Mouse (Mus musculus): ENCODE measurements around the gene Bmpr1a.
"Not testable (repeated sequence)": the region's sequence is repeated elsewhere in the genome, so short reads cannot be mapped to it uniquely, and the experiment has no call there.

The Bmpr1a gene

GRCm38 (mm10) chr14:34382921-34383704 lies 120.0 kb downstream of the Bmpr1a start:
- DNase-seq (ENCODE audit: low spot score): no peak

- DNase-seq (ENCODE audit: low spot score): peak; percentile 94
Observed at GRCm38 (mm10) chr14:34378560-34379331, 124.4 kb downstream of the Bmpr1a start.

- DNase-seq (ENCODE audit: low spot score): no peak
Observed at GRCm38 (mm10) chr14:34377121-34377520, 126.0 kb downstream of the Bmpr1a start.

GRCm38 (mm10) chr14:34375941-34376340 lies 127.2 kb downstream of the Bmpr1a start:
- DNase-seq (ENCODE audit: low spot score): peak; percentile 66

- DNase-seq (ENCODE audit: low spot score): no peak
Observed at GRCm38 (mm10) chr14:34375415-34375904, 127.7 kb downstream of the Bmpr1a start, which contains the start of gene Mmrn2. Gene Mmrn2 (plus strand): TSS chr14:34375465.

DNA sequence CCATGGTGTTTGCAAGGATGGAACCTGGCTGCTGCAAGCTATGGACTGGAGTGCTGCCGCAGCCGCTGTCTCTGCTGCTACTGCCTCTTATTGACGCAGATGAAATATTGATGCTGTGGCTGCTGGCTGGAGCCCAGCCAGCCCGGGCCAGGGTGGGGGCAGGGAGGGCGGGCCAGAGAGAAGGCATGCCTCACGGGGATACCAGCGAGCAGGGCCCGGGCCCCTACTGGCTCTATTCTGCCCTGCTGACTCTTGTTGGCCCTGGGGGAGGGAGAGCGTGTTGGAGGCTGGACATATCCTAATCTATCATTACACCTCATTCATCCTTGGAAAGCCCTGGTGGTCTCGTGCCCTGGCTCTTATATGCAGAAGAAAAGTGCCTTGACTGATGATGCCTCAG lies 128.6 kb downstream of the Bmpr1a start, which contains the start of gene Sncg:
TSS of gene Sncg (minus strand) at position 213 of the 400 bp plus-strand sequence.
- DNase-seq (ENCODE audit: low spot score): no peak

DNA sequence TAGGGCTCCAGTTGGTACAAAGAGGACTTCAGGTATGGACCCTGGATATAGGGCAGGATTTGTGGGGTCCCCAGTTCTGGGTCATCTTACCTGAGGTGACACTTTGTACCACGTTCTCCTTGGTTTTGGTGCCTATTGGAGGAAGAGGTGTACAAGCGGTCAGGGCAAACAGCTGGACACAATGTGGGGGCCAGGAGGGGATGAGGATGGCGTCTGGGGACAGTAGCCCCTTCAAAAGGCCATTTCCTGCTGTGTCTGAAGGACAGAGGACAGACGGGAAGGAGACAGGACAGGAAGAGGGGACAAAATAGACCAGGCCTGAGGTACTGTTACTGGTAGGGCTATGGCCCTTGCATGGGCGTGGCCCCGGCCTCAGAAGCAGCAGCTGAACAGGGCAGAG lies 129.6 kb downstream of the Bmpr1a start:
- DNase-seq (ENCODE audit: low spot score): no peak

- DNase-seq (ENCODE audit: low spot score): peak; percentile 50
Observed at GRCm38 (mm10) chr14:34372646-34373045, 130.5 kb downstream of the Bmpr1a start.

GRCm38 (mm10) chr14:34371763-34372162 lies 131.4 kb downstream of the Bmpr1a start:
- DNase-seq (ENCODE audit: low spot score): no peak

- no peak for DNase-seq (ENCODE audit: low spot score)
Observed at GRCm38 (mm10) chr14:34370921-34371320, 132.2 kb downstream of the Bmpr1a start.

DNA sequence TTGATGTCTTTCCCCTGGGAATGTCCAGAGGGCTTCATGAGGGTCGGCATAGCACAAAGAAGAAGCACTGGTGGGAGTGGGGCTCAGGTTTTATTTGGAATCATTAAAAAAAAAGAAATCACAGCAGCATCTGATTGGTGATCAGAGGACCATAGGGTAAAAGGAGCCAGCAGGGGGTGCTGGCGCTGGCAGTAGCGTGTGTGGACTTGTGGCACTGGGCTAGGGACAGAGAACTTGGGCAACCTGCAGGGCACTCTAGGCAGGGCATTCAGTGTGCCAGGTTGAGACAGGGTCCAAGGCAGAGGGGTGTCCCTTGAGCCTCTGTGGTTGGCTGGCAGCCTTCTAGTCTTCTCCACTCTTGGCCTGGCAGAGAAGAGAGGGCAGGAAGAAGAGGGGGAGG lies 132.9 kb downstream of the Bmpr1a start:
- peak; percentile 64 for DNase-seq (ENCODE audit: low spot score)

- no peak for DNase-seq (ENCODE audit: low spot score)
Observed at GRCm38 (mm10) chr14:34365147-34365507, 138.0 kb downstream of the Bmpr1a start.

GRCm38 (mm10) chr14:34364254-34365146 lies 138.6 kb downstream of the Bmpr1a start:
- DNase-seq (ENCODE audit: low spot score): not testable (repeated sequence)

- DNase-seq (ENCODE audit: low spot score): peak; percentile 67
Observed at GRCm38 (mm10) chr14:34363490-34364253, 139.5 kb downstream of the Bmpr1a start.

DNA sequence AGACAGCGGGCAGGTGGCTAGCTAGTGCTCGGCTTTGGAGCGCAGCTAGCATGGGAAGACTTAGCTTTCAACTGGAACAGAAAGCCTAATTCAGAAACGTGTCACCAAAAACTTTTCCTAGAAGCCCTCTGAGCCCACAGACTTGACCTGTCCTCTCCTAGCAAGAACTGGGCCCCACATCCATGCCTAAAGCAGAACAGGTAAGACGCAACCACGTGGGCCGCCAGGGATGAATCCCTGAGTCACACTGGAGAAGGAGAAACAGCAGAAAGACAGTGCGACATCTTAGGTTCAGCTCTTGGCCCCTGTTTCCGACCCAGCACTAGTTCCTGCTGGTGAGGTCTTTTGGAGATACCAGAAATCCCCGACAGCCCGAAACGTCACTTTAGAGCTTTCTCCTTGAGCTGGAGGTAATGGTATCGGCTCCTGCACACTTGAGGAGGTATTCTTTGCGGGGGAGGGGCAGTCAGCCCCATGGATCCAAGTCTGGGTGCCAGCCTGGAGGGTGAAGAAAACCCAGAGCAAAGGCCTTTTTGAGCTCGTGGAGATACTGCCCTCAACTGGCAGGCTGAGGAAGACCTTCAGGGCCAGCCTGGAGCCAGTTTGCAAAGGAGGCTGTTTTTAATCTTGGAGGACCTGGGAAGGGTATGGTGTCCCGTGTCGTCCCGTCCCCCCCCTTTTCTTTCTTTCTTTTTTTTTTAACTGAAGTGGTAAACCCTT lies 140.3 kb downstream of the Bmpr1a start:
- peak; percentile 86 for DNase-seq (ENCODE audit: low spot score)

DNA sequence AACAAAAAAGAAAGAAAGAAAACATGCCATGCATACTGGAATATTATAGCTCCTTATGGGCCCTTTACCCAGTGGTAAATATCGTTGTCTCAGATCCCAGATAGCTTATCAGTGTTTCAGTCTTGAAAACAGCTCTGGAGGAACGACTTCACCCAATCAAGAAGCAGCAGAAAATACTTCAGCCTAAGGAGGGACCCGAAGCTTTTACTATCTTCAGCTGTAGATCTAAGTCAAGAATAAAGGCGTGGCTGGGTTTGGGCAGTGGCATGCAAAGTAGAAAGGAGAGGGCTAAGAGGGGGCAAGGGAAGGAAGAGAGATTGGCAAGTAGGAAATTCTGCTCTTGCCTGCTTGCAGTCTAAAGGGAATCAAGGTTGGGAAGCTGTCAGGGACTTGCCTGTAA lies 141.0 kb downstream of the Bmpr1a start:
- no peak for DNase-seq (ENCODE audit: low spot score)

Data from adipocyte (in vitro differentiated cells).